Mouse (Mus musculus): ENCODE measurements around the gene 4930442H23Rik. TPM values are rescaled to one million over a fixed set of nuclear protein-coding genes. Genes with fewer than 3 reads are reported as not detected.

The 4930442H23Rik gene
- polyA plus RNA-seq, 1 experiment from 2014 or later: not detected

DNA sequence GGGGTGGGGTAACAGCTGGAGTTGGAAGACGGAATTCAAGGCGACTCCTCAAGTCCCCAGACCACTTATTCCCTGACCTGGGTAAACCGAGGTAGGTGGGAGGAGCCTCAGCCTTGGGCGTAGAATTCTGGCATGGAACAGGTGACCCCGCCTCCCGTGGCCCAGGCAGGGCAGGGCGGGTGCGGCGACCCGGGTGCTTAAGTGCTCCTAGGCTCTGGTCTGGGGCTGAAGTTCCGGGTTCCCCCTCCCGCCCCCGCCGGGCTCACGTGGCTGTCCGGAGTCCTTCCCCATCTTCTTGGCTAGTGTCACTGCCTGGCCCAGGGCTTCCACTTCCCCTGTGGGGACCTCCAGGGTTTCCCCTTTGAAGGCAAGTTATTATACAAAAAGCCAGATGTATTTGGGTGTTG lies 49.5 kb downstream of the 4930442H23Rik start:
- no peak overlapping the region for H3K4me2 ChIP-seq
- peaks cover 53% of the 10 kb centered on the region for H3K27me3 ChIP-seq (replicated peaks)
- H3K36me3 ChIP-seq: no peaks in the 10 kb centered on the region
- no peak overlapping the region; the same call in 1 of the 2 replicates for H3K4me3 ChIP-seq (replicated peaks)
- peaks cover 34% of the 10 kb centered on the region for H3K4me1 ChIP-seq
- H3K9me3 ChIP-seq (replicated peaks): no peaks in the 10 kb centered on the region
- no peak for ATAC-seq (ENCODE audit: low FRiP score)
- no peak overlapping the region for H3K9ac ChIP-seq (replicated peaks)
- 1% methylated on average over 16 of the region's 16 CpGs for WGBS
- H3K27ac ChIP-seq (replicated peaks): no peak overlapping the region

Other genes with a start within 250 kb of the 4930442H23Rik start
- 22.8 and 24.9 TPM in 2 replicates for gene Gng7, start 168.9 kb downstream of the 4930442H23Rik start, polyA plus RNA-seq (2015; fragmentation: Nextera tagmentation; extraction: Ambion mirVana)
- gene Diras1, start 158.2 kb downstream of the 4930442H23Rik start, polyA plus RNA-seq (2015; fragmentation: Nextera tagmentation; extraction: Ambion mirVana): 55.3 and 69.4 TPM in 2 replicates
- 43.9 and 47.7 TPM in 2 replicates for gene Slc39a3, start 146.4 kb downstream of the 4930442H23Rik start, polyA plus RNA-seq (2015; fragmentation: Nextera tagmentation; extraction: Ambion mirVana)
- gene Sgta, start 123.7 kb downstream of the 4930442H23Rik start, polyA plus RNA-seq (2015; fragmentation: Nextera tagmentation; extraction: Ambion mirVana): 290 and 298 TPM in 2 replicates
- 44.3 and 52.9 TPM in 2 replicates for gene Thop1, start 113.8 kb downstream of the 4930442H23Rik start, polyA plus RNA-seq (2015; fragmentation: Nextera tagmentation; extraction: Ambion mirVana)
- gene Creb3l3, start 85.0 kb downstream of the 4930442H23Rik start, polyA plus RNA-seq (2015; fragmentation: Nextera tagmentation; extraction: Ambion mirVana): 0.38 and 0.56 TPM in 2 replicates
- 227 and 241 TPM in 2 replicates for gene Map2k2, start 77.9 kb downstream of the 4930442H23Rik start, polyA plus RNA-seq (2015; fragmentation: Nextera tagmentation; extraction: Ambion mirVana)
- 14.8 and 21.0 TPM in 2 replicates for gene Zbtb7a, start 48.6 kb downstream of the 4930442H23Rik start, polyA plus RNA-seq (2015; fragmentation: Nextera tagmentation; extraction: Ambion mirVana)
- gene Pias4, start 15.9 kb downstream of the 4930442H23Rik start, polyA plus RNA-seq (2015; fragmentation: Nextera tagmentation; extraction: Ambion mirVana): 52.8 and 57.3 TPM in 2 replicates
- 493 and 549 TPM in 2 replicates for gene Eef2, start 7.2 kb downstream of the 4930442H23Rik start, polyA plus RNA-seq (2015; fragmentation: Nextera tagmentation; extraction: Ambion mirVana)
- 65.7 and 70.4 TPM in 2 replicates for gene Dapk3, start 844 bp downstream of the 4930442H23Rik start, polyA plus RNA-seq (2015; fragmentation: Nextera tagmentation; extraction: Ambion mirVana)
- 0.17 and 0.26 TPM in 2 replicates for gene Nmrk2, start 18.2 kb upstream of the 4930442H23Rik start, polyA plus RNA-seq (2015; fragmentation: Nextera tagmentation; extraction: Ambion mirVana)
- gene Atcay, start 47.0 kb upstream of the 4930442H23Rik start, polyA plus RNA-seq (2015; fragmentation: Nextera tagmentation; extraction: Ambion mirVana): 64.8 and 91.1 TPM in 2 replicates
- gene Zfr2, start 49.3 kb upstream of the 4930442H23Rik start, polyA plus RNA-seq (2015; fragmentation: Nextera tagmentation; extraction: Ambion mirVana): 27.1 and 31.9 TPM in 2 replicates
- 37.1 and 48.3 TPM in 2 replicates for gene Matk, start 69.1 kb upstream of the 4930442H23Rik start, polyA plus RNA-seq (2015; fragmentation: Nextera tagmentation; extraction: Ambion mirVana)
- 155 and 160 TPM in 2 replicates for gene Mrpl54, start 83.1 kb upstream of the 4930442H23Rik start, polyA plus RNA-seq (2015; fragmentation: Nextera tagmentation; extraction: Ambion mirVana)
- 38.0 and 39.1 TPM in 2 replicates for gene Apba3, start 83.1 kb upstream of the 4930442H23Rik start, polyA plus RNA-seq (2015; fragmentation: Nextera tagmentation; extraction: Ambion mirVana)
- gene Tjp3, start 107.7 kb upstream of the 4930442H23Rik start, polyA plus RNA-seq (2015; fragmentation: Nextera tagmentation; extraction: Ambion mirVana): 4.1 and 7.9 TPM in 2 replicates
- 116 and 124 TPM in 2 replicates for gene Pip5k1c, start 109.1 kb upstream of the 4930442H23Rik start, polyA plus RNA-seq (2015; fragmentation: Nextera tagmentation; extraction: Ambion mirVana)
- 27.8 and 34.0 TPM in 2 replicates for gene Cactin, start 137.3 kb upstream of the 4930442H23Rik start, polyA plus RNA-seq (2015; fragmentation: Nextera tagmentation; extraction: Ambion mirVana)
- 5.5 and 11.4 TPM in 2 replicates for gene Tbxa2r, start 144.9 kb upstream of the 4930442H23Rik start, polyA plus RNA-seq (2015; fragmentation: Nextera tagmentation; extraction: Ambion mirVana)
- not detected in 2 replicates for gene Gipc3, start 159.4 kb upstream of the 4930442H23Rik start, polyA plus RNA-seq (2015; fragmentation: Nextera tagmentation; extraction: Ambion mirVana)
- 31.0 and 48.9 TPM in 2 replicates for gene Hmg20b, start 166.6 kb upstream of the 4930442H23Rik start, polyA plus RNA-seq (2015; fragmentation: Nextera tagmentation; extraction: Ambion mirVana)
- 22.9 and 29.4 TPM in 2 replicates for gene Mfsd12, start 173.6 kb upstream of the 4930442H23Rik start, polyA plus RNA-seq (2015; fragmentation: Nextera tagmentation; extraction: Ambion mirVana)
- 1.3 and 1.5 TPM in 2 replicates for gene 4930404N11Rik, start 182.0 kb upstream of the 4930442H23Rik start, polyA plus RNA-seq (2015; fragmentation: Nextera tagmentation; extraction: Ambion mirVana)
- 132 and 146 TPM in 2 replicates for gene Fzr1, start 194.7 kb upstream of the 4930442H23Rik start, polyA plus RNA-seq (2015; fragmentation: Nextera tagmentation; extraction: Ambion mirVana)
- 101 TPM in 2 replicates for gene Dohh, start 200.6 kb upstream of the 4930442H23Rik start, polyA plus RNA-seq (2015; fragmentation: Nextera tagmentation; extraction: Ambion mirVana)
- 5.7 and 7.2 TPM in 2 replicates for gene Gm48551, start 200.6 kb upstream of the 4930442H23Rik start, polyA plus RNA-seq (2015; fragmentation: Nextera tagmentation; extraction: Ambion mirVana)
- gene Gm48552, start 205.2 kb upstream of the 4930442H23Rik start, polyA plus RNA-seq (2015; fragmentation: Nextera tagmentation; extraction: Ambion mirVana): 3.4 and 3.6 TPM in 2 replicates
- gene Smim24, start 209.2 kb upstream of the 4930442H23Rik start, polyA plus RNA-seq (2015; fragmentation: Nextera tagmentation; extraction: Ambion mirVana): 2.5 and 9.3 TPM in 2 replicates

All from neural tube, embryonic 15.5 days (tissue).